Comparison of ENCODE assay signal across 16 mouse cellular contexts in genomic region chrX:85768578-85768977, GRCm38 (mm10).
"Had no signal": no experiment of that assay in that cellular context is flagged by ENCODE, and none has a peak within 500 bp of the region (broad histone marks: within the 10 kb centered on the region; RNA-seq: fewer than 3 reads in every experiment).

No protein-coding gene starts in this region.

- H3K4me1 ChIP-seq: neural tube, embryonic 13.5 days; neural tube, embryonic 15.5 days; stomach, embryonic 15.5 days had no signal

- H3K9ac ChIP-seq: neural tube, embryonic 13.5 days; neural tube, embryonic 15.5 days; stomach, embryonic 15.5 days had no signal

- H3K27me3 ChIP-seq: neural tube, embryonic 13.5 days; neural tube, embryonic 15.5 days; stomach, embryonic 15.5 days had no signal

- H3K4me2 ChIP-seq: neural tube, embryonic 13.5 days; neural tube, embryonic 15.5 days; stomach, embryonic 15.5 days had no signal

- H3K27ac ChIP-seq: neural tube, embryonic 13.5 days; neural tube, embryonic 15.5 days; stomach, embryonic 15.5 days; stomach, postnatal 0 days had no signal

- DNase-seq: retina, postnatal 1 day; right cerebral cortex, adult 18-20 months; right cerebral cortex, postnatal 14 days; right cerebral cortex, postnatal 25 days; right cerebral cortex, postnatal 4 days; spleen, adult 18-20 months; thymus, adult 18-20 months; thymus, adult 2 months; thymus, postnatal 14 days; thymus, postnatal 25 days; thymus, postnatal 36 days; thymus, postnatal 4 days had no signal

- H3K9me3 ChIP-seq: neural tube, embryonic 13.5 days; neural tube, embryonic 15.5 days; stomach, embryonic 15.5 days had no signal

- H3K4me3 ChIP-seq: neural tube, embryonic 13.5 days; neural tube, embryonic 15.5 days; stomach, embryonic 15.5 days had no signal

- H3K36me3 ChIP-seq: neural tube, embryonic 13.5 days; neural tube, embryonic 15.5 days; stomach, embryonic 15.5 days had no signal
